Mouse (Mus musculus) heart, adult 18-20 months (tissue): ENCODE data around the gene Dtx3. TPM values are rescaled to one million over a fixed set of nuclear protein-coding genes. Genes with fewer than 3 reads are reported as not detected.

Experiments used
- DNase-seq, 2 experiments: peaks; one replicate each; pipeline ENCODE4 v3.0.0; 2021 to 2022; ENCODE audit warnings: mixed read lengths in 1 of 2
- total RNA-seq, 2 experiments: library from RNA; stranded (reverse); gene quantifications; 2 replicates each; pipeline ENCODE4 v1.2.3; 2021

Dtx3 gene
- total RNA-seq, 2 experiments from 2014 or later, result 18.1 to 21.2 TPM

- DNase-seq, result no peak
Observed at GRCm38 (mm10) chr10:127185506-127185905, 10.0 kb downstream of the Dtx3 start.

- no peak for DNase-seq
Observed at GRCm38 (mm10) chr10:127185101-127185500, 10.4 kb downstream of the Dtx3 start.

- DNase-seq, result no peak
Observed at GRCm38 (mm10) chr10:127183759-127184158, 11.8 kb downstream of the Dtx3 start.

- no peak for DNase-seq
Observed at GRCm38 (mm10) chr10:127182624-127183023, 12.9 kb downstream of the Dtx3 start.

- peak in 1 of 2 experiments; percentile 72 for DNase-seq
Observed at GRCm38 (mm10) chr10:127181566-127181965, 14.0 kb downstream of the Dtx3 start.

- DNase-seq, result no peak
Observed at GRCm38 (mm10) chr10:127180695-127181047, 14.9 kb downstream of the Dtx3 start.

GRCm38 (mm10) chr10:127179871-127180694, 15.4 kb downstream of the Dtx3 start, which contains the start of gene Slc26a10:
TSS of gene Slc26a10 (minus strand) at chr10:127180645.
- peak in 1 of 2 experiments; percentile 63 for DNase-seq

GRCm38 (mm10) chr10:127178286-127179027, 17.1 kb downstream of the Dtx3 start:
- DNase-seq, result no peak

GRCm38 (mm10) chr10:127177719-127178118, 17.8 kb downstream of the Dtx3 start:
- peak; percentile 75 to 89 for DNase-seq

- DNase-seq, result no peak
Observed at GRCm38 (mm10) chr10:127177235-127177634, 18.3 kb downstream of the Dtx3 start.

GRCm38 (mm10) chr10:127176756-127177155, 18.8 kb downstream of the Dtx3 start:
- DNase-seq, result no peak

- DNase-seq, result no peak
Observed at GRCm38 (mm10) chr10:127176228-127176627, 19.3 kb downstream of the Dtx3 start.

- DNase-seq, result no peak
Observed at GRCm38 (mm10) chr10:127174170-127174569, 21.4 kb downstream of the Dtx3 start.

- no peak for DNase-seq
Observed at GRCm38 (mm10) chr10:127173148-127174065, 22.1 kb downstream of the Dtx3 start.

GRCm38 (mm10) chr10:127171631-127172200, 23.8 kb downstream of the Dtx3 start:
- DNase-seq, result no peak

GRCm38 (mm10) chr10:127170837-127171272, 24.7 kb downstream of the Dtx3 start:
- peak; percentile 73 to 82 for DNase-seq

GRCm38 (mm10) chr10:127170002-127170401, 25.5 kb downstream of the Dtx3 start:
- DNase-seq, result peak in 1 of 2 experiments; percentile 32

GRCm38 (mm10) chr10:127167614-127168192, 27.8 kb downstream of the Dtx3 start:
- DNase-seq, result peak in 1 of 2 experiments; percentile 10

GRCm38 (mm10) chr10:127166771-127167613, 28.5 kb downstream of the Dtx3 start:
- DNase-seq, result no peak

- no peak for DNase-seq
Observed at GRCm38 (mm10) chr10:127166404-127166715, 29.2 kb downstream of the Dtx3 start.
